Mouse (Mus musculus) liver, embryonic 14.5 days (tissue): ENCODE measurements around the gene Kcnh2. TPM values are rescaled to one million over a fixed set of nuclear protein-coding genes. Genes with fewer than 3 reads are reported as not detected.
"Not testable (repeated sequence)": the region's sequence is repeated elsewhere in the genome, so short reads cannot be mapped to it uniquely, and the experiment has no call there.

Experiments
- ATAC-seq: fragments of 200-750 bp; cut with Nextera tagmentation; 2 replicates; pipeline ENCODE4 v1.8.0; 2017; ENCODE audit warnings: moderate number of reproducible peaks, mild to moderate bottlenecking, moderate library complexity; ENCODE audit not compliant: insufficient read depth
- DNase-seq, 3 experiments: peaks; one replicate each; pipeline ENCODE4 v3.0.0-alpha.2; 2012 to 2013; ENCODE audit warnings: low read depth in 3 of 3, low spot score in 3 of 3
- H3K27ac ChIP-seq: fragments of 300-500 bp; sonication (generic); 2 replicates; pipeline ENCODE4 v1.5.1; 2014; ENCODE audit warnings: moderate library complexity, mild to moderate bottlenecking, control low read depth, inconsistent platforms
- H3K27me3 ChIP-seq: fragments of 300-500 bp; sonication (generic); 2 replicates; pipeline ENCODE4 v1.6.1; 2014; ENCODE audit warnings: mild to moderate bottlenecking, low read length, moderate library complexity; ENCODE audit not compliant: control insufficient read depth, insufficient read depth
- H3K36me3 ChIP-seq: fragments of 300-500 bp; sonication (generic); replicated peaks from 2 replicates; pipeline ENCODE4 v1.6.1; 2014; ENCODE audit warnings: low read depth; ENCODE audit not compliant: control insufficient read depth, insufficient read depth
- H3K4me1 ChIP-seq, 2 experiments: fragments of 200-500 bp in 1 of 2; fragments of 300-500 bp in 1 of 2; sonication (generic) in 1 of 2; replicated peaks; 2 replicates each; pipeline ENCODE4 v1.6.1; 2012 to 2014; ENCODE audit warnings: antibody characterized with exemption in 1 of 2, inconsistent platforms in 1 of 2, low read length in 1 of 2; ENCODE audit not compliant: control insufficient read depth in 2 of 2, insufficient read depth in 2 of 2
- H3K4me2 ChIP-seq: fragments of 300-500 bp; sonication (generic); 2 replicates; pipeline ENCODE4 v1.6.1; 2014; ENCODE audit warnings: low read depth, mild to moderate bottlenecking, control low read depth, moderate library complexity
- H3K4me3 ChIP-seq, 2 experiments: fragments of 200-500 bp in 1 of 2; fragments of 300-500 bp in 1 of 2; sonication (generic) in 1 of 2; 2 replicates each; pipeline ENCODE4 v1.5.1; 2012 to 2014; ENCODE audit warnings: low read depth in 2 of 2, low read length in 2 of 2, mild to moderate bottlenecking in 2 of 2, control low read depth in 1 of 2, inconsistent platforms in 1 of 2, moderate library complexity in 1 of 2; ENCODE audit not compliant: insufficient read depth in 1 of 2
- H3K9ac ChIP-seq: fragments of 300-500 bp; sonication (generic); replicated peaks from 2 replicates; pipeline ENCODE4 v1.6.1; 2014; ENCODE audit warnings: mild to moderate bottlenecking, control low read depth, moderate library complexity
- H3K9me3 ChIP-seq: fragments of 300-500 bp; sonication (generic); 2 replicates; pipeline ENCODE4 v1.6.1; 2016; ENCODE audit warnings: low read length, mixed read lengths; ENCODE audit not compliant: control insufficient read depth
- CTCF ChIP-seq: IDR thresholded peaks from 2 replicates; pipeline ENCODE4 v1.5.1; 2016; ENCODE audit warnings: antibody characterized with exemption, low read depth, control low read depth
- EP300 ChIP-seq: IDR thresholded peaks from 2 replicates; pipeline ENCODE4 v1.6.1; 2016; ENCODE audit warnings: antibody characterized with exemption, low read depth
- WGBS: fragments of 180-500 bp; shearing (Covaris S2); extraction: QIAGEN DNeasy Blood & Tissue Kit; methylation state at CpG from one replicate; pipeline ENCODE4 v1.1.7; 2014; ENCODE audit not compliant: insufficient replicate concordance; 5-methylcytosine and 5-hydroxymethylcytosine counted together
- polyA plus RNA-seq, 2 experiments: library from polyadenylated mRNA; depleted of rRNA in 1 of 2; stranded (reverse) in 1 of 2; unstranded in 1 of 2; fragments of >200 nt; fragmentation: Nextera tagmentation in 1 of 2; extraction: Ambion mirVana in 1 of 2; gene quantifications; 2 replicates each; pipeline versions ENCODE4 v1.2.1 to v1.2.3; 2012 to 2014

Gene Kcnh2
- polyA plus RNA-seq (2012; rRNA removed) (0.44 and 0.93 TPM in 2 replicates), polyA plus RNA-seq (2014; fragmentation: Nextera tagmentation; extraction: Ambion mirVana) (0.05 and 0.28 TPM in 2 replicates)

GRCm38 (mm10) chr5:24351278-24351677 lies at the start of gene Kcnh2:
Kcnh2 (minus strand) TSS chr5:24351604.
- Histone ChIP-seq H3K4me2 (peak within 1 kb of the TSS; percentile 64), H3K4me1 (peaks cover 0 to 2% of the 10 kb centered on the region in 2 experiments; a peak in 1 of 4 replicates), H3K36me3 (no peaks in the 10 kb centered on the region), H3K27ac (no peak within 1 kb of the TSS), H3K9ac (no peak within 1 kb of the TSS), H3K4me3 (peak within 1 kb of the TSS; percentile 24 to 52), H3K27me3 (peaks cover 64% of the 10 kb centered on the region), H3K9me3 (no peaks in the 10 kb centered on the region)
- no peak for ATAC-seq
- WGBS, result 1% methylated on average over 46 of the region's 53 CpGs
- no peak for DNase-seq
- TF ChIP-seq CTCF (no peak), EP300 (no peak)

GRCm38 (mm10) chr5:24400362-24400761 lies 49.0 kb upstream of the Kcnh2 start:
- no peak overlapping the region for H3K4me3 ChIP-seq
- WGBS, result 83% methylated on average over 11 of the region's 11 CpGs
- H3K4me1 ChIP-seq, result peaks cover under 1 to 2% of the 10 kb centered on the region in 2 experiments; a peak in 1 of 4 replicates
- ATAC-seq, result no peak
- H3K27me3 ChIP-seq, result no peaks in the 10 kb centered on the region
- no peak for DNase-seq
- no peak overlapping the region for H3K4me2 ChIP-seq
- no peaks in the 10 kb centered on the region for H3K36me3 ChIP-seq
- H3K9ac ChIP-seq, result no peak overlapping the region
- TF ChIP-seq CTCF, result no peak
- no peak for TF ChIP-seq EP300
- no peak overlapping the region for H3K27ac ChIP-seq
- no peaks in the 10 kb centered on the region for H3K9me3 ChIP-seq

- DNase-seq, result no peak
- 73% methylated on average over 10 of the region's 10 CpGs for WGBS
- no peak overlapping the region for H3K4me3 ChIP-seq
- H3K27me3 ChIP-seq, result no peaks in the 10 kb centered on the region
- no peak overlapping the region for H3K9ac ChIP-seq
- H3K4me1 ChIP-seq, result peaks cover 2 to 7% of the 10 kb centered on the region in 2 experiments; a peak in 2 of 4 replicates
- no peaks in the 10 kb centered on the region for H3K36me3 ChIP-seq
- H3K4me2 ChIP-seq, result no peak overlapping the region
- TF ChIP-seq EP300 (no peak), CTCF (no peak)
- no peak for ATAC-seq
- H3K9me3 ChIP-seq, result no peaks in the 10 kb centered on the region
- H3K27ac ChIP-seq, result no peak overlapping the region
Measured at GRCm38 (mm10) chr5:24399686-24400085, 48.3 kb upstream of the Kcnh2 start.

GRCm38 (mm10) chr5:24396254-24396653 lies 44.9 kb upstream of the Kcnh2 start:
- ATAC-seq, H3K27me3 ChIP-seq, H3K4me2 ChIP-seq, H3K9me3 ChIP-seq, H3K4me3 ChIP-seq, H3K27ac ChIP-seq, H3K36me3 ChIP-seq, H3K9ac ChIP-seq, DNase-seq: not testable (repeated sequence)
- TF ChIP-seq CTCF, result peak; percentile 41
- 74% methylated on average over 6 of the region's 6 CpGs for WGBS
- H3K4me1 ChIP-seq, result peaks cover 10 to 12% of the 10 kb centered on the region in 2 experiments; a peak in 3 of 4 replicates

GRCm38 (mm10) chr5:24394165-24394894 lies 42.9 kb upstream of the Kcnh2 start:
- ATAC-seq, result peak; percentile 97
- DNase-seq, result peak; percentile 94 to 95 (median 94)

More at GRCm38 (mm10) chr5:24394165-24394894, 42.9 kb upstream of the Kcnh2 start:
- Histone ChIP-seq H3K4me3 (peak overlapping the region; percentile 75 to 94), H3K27ac (peak overlapping the region; percentile 80), H3K9me3 (no peaks in the 10 kb centered on the region), H3K4me2 (peak overlapping the region; percentile 69), H3K9ac (peak overlapping the region; percentile 70), H3K4me1 (peaks cover 12 to 15% of the 10 kb centered on the region in 2 experiments; a peak in 3 of 4 replicates), H3K27me3 (no peaks in the 10 kb centered on the region), H3K36me3 (no peaks in the 10 kb centered on the region)
- TF ChIP-seq EP300 (no peak), CTCF (peak; percentile 85)
- WGBS, result 1% methylated on average over 36 of the region's 36 CpGs
